Mouse (Mus musculus) thymus, postnatal 14 days (tissue): Measurements from ENCODE around the gene Camk2g.
A peak's percentile ranks its signal among the peaks of the same experiment; 100 is the strongest.

Source experiments
- DNase-seq: peaks from one replicate; pipeline ENCODE4 v3.0.0; 2021

Camk2g gene

GRCm38 (mm10) chr14:20793758-20794531 is at the start of gene Camk2g:
Gene Camk2g (minus strand): TSS chr14:20794088.
- peak; percentile 88 for DNase-seq

GRCm38 (mm10) chr14:20842629-20843028 is 48.7 kb upstream of the Camk2g start:
- DNase-seq = no peak

GRCm38 (mm10) chr14:20841526-20841925 is 47.6 kb upstream of the Camk2g start:
- no peak for DNase-seq

GRCm38 (mm10) chr14:20837681-20838080 is 43.8 kb upstream of the Camk2g start:
- DNase-seq = no peak

GRCm38 (mm10) chr14:20836905-20837376 is 43.1 kb upstream of the Camk2g start:
- DNase-seq = no peak

- peak; percentile 33 for DNase-seq
Observed at GRCm38 (mm10) chr14:20836171-20836904, 42.5 kb upstream of the Camk2g start, which contains the start of gene Plau. Gene Plau (plus strand): TSS chr14:20836660.

GRCm38 (mm10) chr14:20834136-20834535 is 40.2 kb upstream of the Camk2g start:
- DNase-seq = no peak

- no peak for DNase-seq
Observed at GRCm38 (mm10) chr14:20833525-20833924, 39.6 kb upstream of the Camk2g start.

GRCm38 (mm10) chr14:20831915-20832314 is 38.0 kb upstream of the Camk2g start:
- no peak for DNase-seq

GRCm38 (mm10) chr14:20831141-20831910 is 37.4 kb upstream of the Camk2g start:
- DNase-seq = no peak

GRCm38 (mm10) chr14:20829523-20830366 is 35.9 kb upstream of the Camk2g start:
- DNase-seq = no peak

- DNase-seq = no peak
Observed at GRCm38 (mm10) chr14:20828524-20828923, 34.6 kb upstream of the Camk2g start.

GRCm38 (mm10) chr14:20827491-20827890 is 33.6 kb upstream of the Camk2g start:
- DNase-seq = no peak

GRCm38 (mm10) chr14:20827061-20827460 is 33.2 kb upstream of the Camk2g start:
- no peak for DNase-seq

- no peak for DNase-seq
Observed at GRCm38 (mm10) chr14:20825516-20825915, 31.6 kb upstream of the Camk2g start.

- no peak for DNase-seq
Observed at GRCm38 (mm10) chr14:20824517-20824916, 30.6 kb upstream of the Camk2g start.

- DNase-seq = no peak
Observed at GRCm38 (mm10) chr14:20815448-20815847, 21.6 kb upstream of the Camk2g start.

GRCm38 (mm10) chr14:20811779-20812406 is 18.0 kb upstream of the Camk2g start:
- no peak for DNase-seq

- no peak for DNase-seq
Observed at GRCm38 (mm10) chr14:20811236-20811635, 17.3 kb upstream of the Camk2g start.

GRCm38 (mm10) chr14:20809820-20810219 is 15.9 kb upstream of the Camk2g start:
- DNase-seq = no peak

GRCm38 (mm10) chr14:20809349-20809748 is 15.5 kb upstream of the Camk2g start:
- DNase-seq = no peak
